Mouse (Mus musculus): Measurements from ENCODE around the gene Fam166b.

DNA sequence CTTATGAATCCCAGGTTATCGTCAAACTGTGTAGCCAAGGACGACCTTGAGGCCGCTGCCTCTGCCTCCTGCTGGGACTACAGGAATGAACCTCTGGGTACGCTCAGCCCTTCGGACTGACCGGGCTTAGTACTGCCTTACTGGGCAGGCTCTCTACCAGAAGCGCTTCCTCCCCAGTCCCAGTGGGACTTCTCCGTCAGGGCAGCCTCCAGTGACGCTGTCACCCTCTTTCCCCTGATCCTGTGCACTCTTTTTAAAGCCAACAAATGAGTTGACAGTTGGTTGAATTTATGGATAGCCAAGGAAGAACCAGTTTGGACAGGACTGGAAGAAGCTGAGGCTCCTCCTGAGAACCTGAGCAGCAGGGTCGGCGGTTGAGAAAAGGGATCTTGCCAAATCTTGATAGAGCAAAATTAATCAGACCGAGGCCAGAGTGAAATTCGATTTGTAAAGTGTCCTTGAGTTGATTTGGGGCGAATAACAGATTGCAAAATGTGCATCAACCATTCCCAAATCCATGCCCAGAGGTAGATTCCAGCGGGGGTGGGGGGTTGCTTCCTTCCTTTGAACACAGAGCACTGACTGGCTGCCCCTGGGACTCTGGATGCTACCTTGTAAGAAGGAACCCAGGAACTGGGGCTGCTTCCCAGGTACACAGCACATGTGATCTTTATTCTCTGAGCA lies 9.8 kb downstream of the Fam166b start:
- TF ChIP-seq CTCF (IDR thresholded peaks at IDR 0.05; ENCODE audit: low read depth) (no peak), EP300 (optimal IDR thresholded peaks at IDR 0.05) (peak; percentile 27)

All from stomach, postnatal 0 days (tissue).